Mouse (Mus musculus) midbrain, embryonic 12.5 days (tissue): ENCODE results near the gene Slmap. TPM values are rescaled to one million over a fixed set of nuclear protein-coding genes. Genes with fewer than 3 reads are reported as not detected.
A peak's percentile ranks its signal among the peaks of the same experiment; 100 is the strongest.

ENCODE experiments used
- ATAC-seq: fragments of 200-750 bp; cut with Nextera tagmentation; 2 replicates; pipeline ENCODE4 v1.8.0; 2017; ENCODE audit warnings: low read depth, moderate TSS enrichment, moderate library complexity; ENCODE audit not compliant: low FRiP score
- H3K27ac ChIP-seq: fragments of 300-500 bp; sonication (generic); replicated peaks from 2 replicates; pipeline ENCODE4 v1.5.1; 2016; ENCODE audit warnings: mild to moderate bottlenecking
- H3K27me3 ChIP-seq: fragments of 300-500 bp; sonication (generic); 2 replicates; pipeline ENCODE4 v1.6.1; 2016; ENCODE audit warnings: mild to moderate bottlenecking
- H3K36me3 ChIP-seq: fragments of 300-500 bp; sonication (generic); 2 replicates; pipeline ENCODE4 v1.6.1; 2016
- H3K4me1 ChIP-seq: fragments of 300-500 bp; sonication (generic); 2 replicates; pipeline ENCODE4 v1.6.1; 2016
- H3K4me2 ChIP-seq: fragments of 300-500 bp; sonication (generic); replicated peaks from 2 replicates; pipeline ENCODE4 v1.6.1; 2016; ENCODE audit warnings: mild to moderate bottlenecking, moderate library complexity
- H3K4me3 ChIP-seq: fragments of 300-500 bp; sonication (generic); 2 replicates; pipeline ENCODE4 v1.5.1; 2016; ENCODE audit warnings: mild to moderate bottlenecking
- H3K9ac ChIP-seq: fragments of 300-500 bp; sonication (generic); replicated peaks from 2 replicates; pipeline ENCODE4 v1.6.1; 2016; ENCODE audit warnings: mild to moderate bottlenecking, moderate library complexity
- H3K9me3 ChIP-seq: fragments of 300-500 bp; sonication (generic); 2 replicates; pipeline ENCODE4 v1.6.1; 2016; ENCODE audit warnings: mild to moderate bottlenecking
- WGBS: fragments of 180-500 bp; shearing (Covaris S2); methylation state at CpG from one replicate; pipeline ENCODE4 v1.1.7; 2016; 5-methylcytosine and 5-hydroxymethylcytosine counted together
- polyA plus RNA-seq: library from polyadenylated mRNA; unstranded; fragments of >200 nt; fragmentation: Nextera tagmentation; extraction: Ambion mirVana; gene quantifications from 2 replicates; pipeline ENCODE4 v1.2.1, GENCODE M21; 2016

Slmap gene
- polyA plus RNA-seq, 1 experiment from 2014 or later, result 22.1 TPM

DNA sequence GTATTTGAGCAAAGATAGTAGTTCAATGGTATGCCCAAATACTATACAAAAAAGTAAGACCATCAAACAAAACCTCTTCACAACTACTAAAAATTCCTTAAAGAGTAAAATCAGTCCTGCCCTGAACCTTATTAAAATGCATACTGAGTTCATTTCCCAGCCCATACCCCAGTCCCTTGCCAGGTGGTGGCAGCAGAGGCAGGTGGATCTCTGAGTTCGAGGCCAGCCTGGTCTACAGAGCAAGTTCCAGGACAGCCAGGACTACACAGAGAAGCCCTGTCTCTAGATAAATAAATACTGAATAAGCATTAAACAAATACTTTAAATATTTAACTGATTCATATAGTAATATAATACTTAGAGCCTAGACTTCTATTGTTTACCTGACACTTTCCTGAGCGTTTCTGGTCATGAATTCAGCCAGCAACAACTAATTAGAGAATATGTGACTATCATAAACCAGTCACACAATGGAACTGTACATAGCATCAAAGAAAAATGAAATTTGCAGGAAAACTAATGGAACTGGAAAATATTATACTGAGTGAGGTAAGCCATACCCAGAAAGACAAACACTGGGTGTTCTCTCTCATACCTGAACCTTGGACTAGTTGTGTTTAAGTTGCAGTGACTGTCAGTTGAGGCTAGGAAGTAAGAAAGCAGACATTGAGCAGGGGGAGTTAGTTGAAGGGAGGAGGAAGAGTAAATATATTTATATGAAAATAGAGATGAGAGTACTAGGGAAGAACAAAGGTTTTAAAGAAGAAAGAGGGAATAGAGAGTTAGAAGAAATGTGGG is 34.4 kb downstream of the Slmap start:
- no peak overlapping the region for H3K4me2 ChIP-seq
- no peaks in the 10 kb centered on the region for H3K4me1 ChIP-seq
- WGBS, result 98% methylated on average over 2 of the region's 2 CpGs
- no peaks in the 10 kb centered on the region for H3K27me3 ChIP-seq
- no peak overlapping the region for H3K27ac ChIP-seq
- H3K9ac ChIP-seq, result no peak overlapping the region
- H3K9me3 ChIP-seq, result no peaks in the 10 kb centered on the region
- no peaks in the 10 kb centered on the region for H3K36me3 ChIP-seq
- ATAC-seq, result no peak
- H3K4me3 ChIP-seq, result no peak overlapping the region

DNA sequence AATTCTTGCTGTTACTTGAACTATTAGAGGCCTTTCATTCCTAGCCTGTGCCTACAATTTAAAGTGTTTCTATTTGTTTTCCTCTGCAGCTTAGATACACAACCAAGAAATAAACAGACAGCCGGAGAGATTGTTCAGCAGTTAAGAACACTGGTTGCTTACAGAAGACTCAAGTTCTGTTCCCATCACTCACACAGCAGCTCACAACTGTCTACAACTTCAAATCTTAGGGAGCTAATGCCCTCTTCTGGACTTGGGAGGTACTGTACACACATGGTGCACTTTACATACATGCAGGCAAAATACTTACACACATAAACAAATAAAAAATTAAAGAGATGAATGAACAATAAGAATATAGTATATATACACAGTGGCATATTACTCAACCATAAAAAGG is 39.7 kb downstream of the Slmap start:
- no peak overlapping the region for H3K9ac ChIP-seq
- no peak overlapping the region for H3K4me3 ChIP-seq
- no peak overlapping the region for H3K4me2 ChIP-seq
- 98% methylated on average over 1 of the region's 1 CpGs for WGBS
- no peaks in the 10 kb centered on the region for H3K27me3 ChIP-seq
- H3K4me1 ChIP-seq, result no peaks in the 10 kb centered on the region
- no peaks in the 10 kb centered on the region for H3K9me3 ChIP-seq
- no peak for ATAC-seq
- H3K36me3 ChIP-seq, result no peaks in the 10 kb centered on the region
- no peak overlapping the region for H3K27ac ChIP-seq

DNA sequence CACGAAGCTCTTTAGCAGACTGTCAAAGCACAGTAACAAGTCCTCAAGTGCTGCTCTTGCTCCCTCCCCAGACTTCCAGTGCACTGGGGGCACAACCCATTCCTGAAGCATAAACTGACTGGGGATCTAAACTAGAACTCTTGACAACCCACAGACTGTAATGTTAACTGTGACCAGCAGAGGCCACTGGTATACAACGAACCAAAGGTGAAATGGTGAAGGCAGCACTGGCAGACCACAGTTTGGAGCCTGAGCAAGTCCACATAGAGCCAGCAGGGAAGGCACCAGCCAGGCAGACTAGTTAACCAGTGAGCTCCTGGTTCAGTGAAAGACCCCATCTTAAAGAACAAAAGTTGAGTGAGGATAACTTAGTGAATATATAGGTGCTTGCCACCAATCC is 43.6 kb downstream of the Slmap start:
- Histone ChIP-seq H3K27me3 (no peaks in the 10 kb centered on the region), H3K9me3 (no peaks in the 10 kb centered on the region), H3K4me1 (peaks cover 11% of the 10 kb centered on the region), H3K9ac (no peak overlapping the region), H3K36me3 (no peaks in the 10 kb centered on the region), H3K4me2 (no peak overlapping the region), H3K27ac (no peak overlapping the region), H3K4me3 (no peak overlapping the region)
- ATAC-seq, result no peak
- 32% methylated on average over 2 of the region's 2 CpGs for WGBS

DNA sequence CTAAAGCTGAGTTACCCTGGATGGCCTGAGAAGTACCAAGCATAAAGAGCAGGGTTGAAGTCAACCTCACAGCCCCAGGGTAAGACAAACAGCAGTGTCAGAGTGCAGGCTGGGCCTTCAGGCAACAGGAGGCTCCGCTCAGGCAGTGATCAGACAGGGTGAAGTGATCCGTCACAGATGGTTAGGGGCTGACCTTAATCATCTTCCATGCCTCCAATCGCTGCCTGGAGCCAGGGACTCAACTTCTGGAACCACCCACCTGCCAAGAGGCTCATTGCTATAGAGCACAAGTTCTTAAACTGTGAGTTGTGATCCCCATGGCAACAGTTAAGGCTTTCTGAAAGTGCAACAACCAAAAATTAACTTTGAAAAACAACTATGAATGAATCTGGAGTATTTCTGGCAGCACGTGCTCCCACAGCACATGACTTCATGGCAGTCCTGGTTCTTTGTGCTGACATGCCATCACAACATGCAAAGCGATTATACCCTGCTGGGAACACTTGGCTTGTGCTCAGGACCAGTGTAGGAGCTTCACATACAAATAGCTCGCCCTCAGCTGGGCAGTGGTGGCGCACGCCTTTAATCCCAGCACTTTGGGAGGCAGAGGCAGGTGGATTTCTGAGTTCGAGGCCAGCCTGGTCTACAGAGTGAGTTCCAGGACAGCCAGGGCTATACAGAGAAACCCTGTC is 46.3 kb downstream of the Slmap start:
- Histone ChIP-seq H3K36me3 (no peaks in the 10 kb centered on the region), H3K4me1 (peaks cover 11% of the 10 kb centered on the region), H3K9ac (peak overlapping the region; percentile 43; the same call in 1 of the 2 replicates), H3K4me3 (no peak overlapping the region), H3K27ac (no peak overlapping the region; the same call in 1 of the 2 replicates), H3K4me2 (no peak overlapping the region), H3K9me3 (no peaks in the 10 kb centered on the region), H3K27me3 (no peaks in the 10 kb centered on the region)
- no peak for ATAC-seq
- 58% methylated on average over 9 of the region's 9 CpGs for WGBS

DNA sequence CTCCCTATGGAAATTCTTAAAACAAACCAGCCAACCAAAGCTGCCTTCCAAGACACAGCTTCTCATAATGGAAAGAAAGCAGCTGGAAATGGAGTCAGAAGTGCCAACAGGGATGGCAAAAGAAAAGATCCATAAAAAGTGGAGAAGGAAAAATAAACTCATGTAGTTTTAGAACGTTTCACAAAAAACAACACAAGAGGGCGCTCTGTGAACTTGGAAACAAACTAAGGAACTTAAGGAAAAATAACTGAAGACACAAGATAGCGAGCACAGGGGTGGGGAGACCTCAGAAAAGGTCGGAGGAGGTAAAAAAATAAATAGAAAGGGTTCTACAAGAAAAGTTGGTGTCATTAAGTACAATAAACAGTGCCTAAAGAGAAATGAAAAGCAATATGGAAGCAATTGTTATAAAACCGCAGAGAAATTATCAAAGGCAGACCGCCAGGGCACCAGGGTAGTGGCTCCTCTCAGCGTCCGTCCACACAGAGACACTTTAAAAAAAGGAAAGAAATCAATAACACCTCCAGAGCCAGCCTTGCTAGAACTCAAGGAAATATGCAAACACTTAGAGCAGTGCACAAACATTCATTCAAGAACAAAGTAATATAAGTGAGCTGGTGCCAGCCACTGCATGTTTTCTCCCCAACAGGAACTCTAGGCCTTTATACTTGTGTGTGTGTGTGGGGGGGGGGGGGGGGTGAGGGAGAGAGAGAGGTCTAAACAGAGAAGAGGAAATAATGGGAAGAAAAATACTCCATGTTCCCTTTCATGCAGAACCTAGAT is 48.1 kb downstream of the Slmap start:
- H3K27ac ChIP-seq, result no peak overlapping the region
- H3K4me2 ChIP-seq, result no peak overlapping the region
- no peak overlapping the region for H3K4me3 ChIP-seq
- ATAC-seq, result no peak
- H3K27me3 ChIP-seq, result no peaks in the 10 kb centered on the region
- H3K9me3 ChIP-seq, result no peaks in the 10 kb centered on the region
- WGBS, result 47% methylated on average over 8 of the region's 8 CpGs
- H3K36me3 ChIP-seq, result no peaks in the 10 kb centered on the region
- H3K9ac ChIP-seq, result no peak overlapping the region
- peaks cover 11% of the 10 kb centered on the region for H3K4me1 ChIP-seq

DNA sequence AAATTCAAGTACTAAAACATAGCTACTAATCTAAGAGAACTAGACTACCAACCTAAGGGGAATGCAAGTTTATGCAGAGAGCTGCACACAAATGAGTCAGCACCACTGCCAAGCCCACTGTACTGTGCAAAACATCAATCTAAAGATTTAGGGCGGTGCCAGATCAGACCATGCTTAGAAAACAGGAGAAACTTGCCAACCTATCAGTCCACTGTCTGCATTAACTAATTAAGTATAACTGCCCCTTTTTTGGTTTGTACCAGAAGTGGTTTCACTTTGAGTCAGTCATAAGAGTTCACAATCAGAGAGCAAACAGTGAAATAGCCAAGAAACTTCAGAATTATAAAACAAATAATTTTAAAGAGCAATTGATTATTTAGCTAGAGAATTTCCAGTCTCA is 53.3 kb downstream of the Slmap start:
- Histone ChIP-seq H3K27ac (no peak overlapping the region), H3K4me1 (no peaks in the 10 kb centered on the region), H3K9ac (no peak overlapping the region), H3K9me3 (no peaks in the 10 kb centered on the region), H3K27me3 (no peaks in the 10 kb centered on the region), H3K4me2 (no peak overlapping the region), H3K36me3 (no peaks in the 10 kb centered on the region), H3K4me3 (no peak overlapping the region)
- ATAC-seq, result no peak
- WGBS, result 84% methylated on average over 1 of the region's 1 CpGs

DNA sequence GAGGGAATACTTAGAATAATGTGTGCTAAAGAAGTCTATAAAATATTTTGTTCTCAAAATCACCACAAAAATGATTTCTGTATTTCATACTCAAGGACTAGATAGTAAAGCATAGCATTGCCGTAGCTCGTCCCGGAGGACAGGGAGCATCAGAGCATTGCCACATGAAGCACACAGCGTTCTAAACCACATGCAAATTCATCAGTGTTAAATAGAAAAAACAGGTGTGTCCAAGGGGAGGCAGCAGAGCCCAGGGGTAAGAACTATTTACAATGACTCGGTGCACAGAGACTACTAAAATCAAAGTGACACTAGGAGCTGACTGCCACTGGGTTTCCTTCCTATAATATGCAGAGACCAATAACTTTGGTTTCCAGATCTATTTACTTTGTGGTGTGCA is 57.0 kb downstream of the Slmap start:
- no peak overlapping the region for H3K4me3 ChIP-seq
- no peaks in the 10 kb centered on the region for H3K27me3 ChIP-seq
- H3K36me3 ChIP-seq, result no peaks in the 10 kb centered on the region
- ATAC-seq, result no peak
- no peak overlapping the region for H3K27ac ChIP-seq
- 91% methylated on average over 5 of the region's 5 CpGs for WGBS
- no peaks in the 10 kb centered on the region for H3K4me1 ChIP-seq
- no peaks in the 10 kb centered on the region for H3K9me3 ChIP-seq
- H3K4me2 ChIP-seq, result no peak overlapping the region
- H3K9ac ChIP-seq, result no peak overlapping the region

DNA sequence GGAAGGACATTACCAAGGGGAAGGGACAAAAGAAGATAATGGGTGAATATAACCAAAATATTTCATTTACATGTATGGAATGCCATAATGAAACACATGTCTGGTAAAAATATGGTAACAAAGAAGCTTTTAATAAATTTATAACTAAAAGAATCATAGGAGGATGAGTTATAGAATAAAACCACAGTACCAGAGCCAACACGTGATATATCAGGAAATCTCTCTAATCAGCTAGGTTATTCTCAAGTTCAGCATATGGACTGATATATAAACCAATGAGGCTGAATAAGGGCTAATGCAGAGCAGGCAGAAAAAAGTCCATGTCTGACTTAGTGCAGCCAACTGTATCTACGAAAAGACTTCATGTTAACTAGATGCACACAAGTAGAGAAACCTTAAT is 58.3 kb downstream of the Slmap start:
- Histone ChIP-seq H3K9ac (no peak overlapping the region), H3K4me2 (no peak overlapping the region), H3K27me3 (no peaks in the 10 kb centered on the region), H3K4me1 (no peaks in the 10 kb centered on the region), H3K27ac (no peak overlapping the region), H3K36me3 (no peaks in the 10 kb centered on the region), H3K9me3 (no peaks in the 10 kb centered on the region), H3K4me3 (no peak overlapping the region)
- 89% methylated on average over 2 of the region's 2 CpGs for WGBS
- no peak for ATAC-seq

DNA sequence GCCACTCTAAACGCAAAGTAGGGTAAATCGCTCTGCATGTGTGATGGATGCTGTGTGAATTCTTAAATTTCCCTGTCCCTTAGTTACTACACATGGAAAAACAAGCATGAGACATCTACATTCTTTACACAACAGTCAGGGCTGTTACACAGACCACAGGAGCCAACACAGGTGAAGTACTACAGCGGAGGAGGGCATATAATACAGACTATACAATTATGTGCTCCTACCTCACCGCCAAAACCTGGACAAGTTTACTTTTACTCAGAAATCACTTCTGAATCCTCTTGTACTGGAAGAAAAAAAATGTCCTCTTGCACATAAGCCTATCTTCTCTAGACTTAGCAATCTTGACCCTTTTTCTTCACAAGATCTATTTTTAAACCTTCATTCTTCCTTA is 66.8 kb downstream of the Slmap start:
- no peak overlapping the region for H3K4me3 ChIP-seq
- H3K9ac ChIP-seq, result no peak overlapping the region
- no peak for ATAC-seq
- no peaks in the 10 kb centered on the region for H3K27me3 ChIP-seq
- H3K36me3 ChIP-seq, result no peaks in the 10 kb centered on the region; the same call in 1 of the 2 replicates
- H3K27ac ChIP-seq, result no peak overlapping the region
- 97% methylated on average over 4 of the region's 4 CpGs for WGBS
- H3K4me2 ChIP-seq, result no peak overlapping the region
- H3K9me3 ChIP-seq, result no peaks in the 10 kb centered on the region
- H3K4me1 ChIP-seq, result no peaks in the 10 kb centered on the region

DNA sequence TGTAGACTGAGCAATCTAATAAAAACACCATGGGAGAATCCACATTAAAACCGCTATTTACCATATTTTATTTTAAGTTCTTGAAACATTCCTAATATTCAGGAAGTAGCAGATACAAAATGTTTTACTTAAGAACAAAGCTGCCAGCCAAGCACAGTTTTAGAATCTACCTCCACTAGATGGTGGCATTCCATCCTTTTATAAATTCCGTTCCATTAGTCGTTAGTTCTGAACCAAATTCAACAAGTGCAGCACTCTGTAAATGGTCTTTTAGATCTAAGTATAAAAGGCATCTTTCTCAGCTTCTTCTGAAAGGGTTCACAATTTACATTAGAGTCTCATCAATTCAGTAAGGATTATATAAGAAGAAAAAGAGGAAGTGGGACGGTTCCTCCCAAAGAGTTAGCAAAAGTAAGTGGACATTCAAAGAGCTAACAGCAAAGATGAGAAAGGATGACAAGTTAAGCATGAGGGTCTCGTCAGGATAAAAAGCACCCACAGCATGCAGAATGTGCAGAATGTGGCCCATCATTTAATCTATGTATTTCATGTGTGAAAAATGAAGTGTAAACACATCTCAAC is 68.1 kb downstream of the Slmap start:
- no peak for ATAC-seq
- Histone ChIP-seq H3K36me3 (peaks cover 6% of the 10 kb centered on the region), H3K9ac (no peak overlapping the region), H3K4me1 (no peaks in the 10 kb centered on the region), H3K9me3 (no peaks in the 10 kb centered on the region), H3K4me3 (no peak overlapping the region), H3K4me2 (no peak overlapping the region), H3K27ac (no peak overlapping the region), H3K27me3 (no peaks in the 10 kb centered on the region)
- WGBS, result 72% methylated on average over 5 of the region's 5 CpGs

DNA sequence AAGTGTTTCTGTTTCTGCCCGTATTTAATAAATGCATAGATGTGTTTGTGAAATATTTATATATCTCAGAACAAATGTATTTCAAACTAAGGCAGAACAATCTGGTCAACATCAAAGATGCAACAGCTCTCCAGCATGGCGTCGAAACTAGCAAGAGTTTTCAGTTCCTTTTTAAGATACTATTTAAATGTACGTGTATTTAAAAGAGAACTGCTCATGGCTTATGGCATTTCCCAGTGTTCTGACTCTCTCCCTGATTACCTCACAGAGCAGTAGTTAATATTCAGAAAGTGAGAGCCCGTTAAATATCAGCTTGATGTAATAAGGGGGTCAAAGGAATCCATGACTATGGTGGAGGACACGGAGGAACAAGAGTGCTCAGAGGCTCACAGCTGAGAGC is 68.8 kb downstream of the Slmap start:
- H3K27me3 ChIP-seq, result no peaks in the 10 kb centered on the region
- WGBS, result 86% methylated on average over 6 of the region's 6 CpGs
- no peak for ATAC-seq
- H3K4me3 ChIP-seq, result no peak overlapping the region
- H3K27ac ChIP-seq, result no peak overlapping the region
- peaks cover 12% of the 10 kb centered on the region for H3K36me3 ChIP-seq
- H3K9ac ChIP-seq, result no peak overlapping the region
- no peaks in the 10 kb centered on the region for H3K4me1 ChIP-seq
- no peak overlapping the region for H3K4me2 ChIP-seq
- no peaks in the 10 kb centered on the region for H3K9me3 ChIP-seq

DNA sequence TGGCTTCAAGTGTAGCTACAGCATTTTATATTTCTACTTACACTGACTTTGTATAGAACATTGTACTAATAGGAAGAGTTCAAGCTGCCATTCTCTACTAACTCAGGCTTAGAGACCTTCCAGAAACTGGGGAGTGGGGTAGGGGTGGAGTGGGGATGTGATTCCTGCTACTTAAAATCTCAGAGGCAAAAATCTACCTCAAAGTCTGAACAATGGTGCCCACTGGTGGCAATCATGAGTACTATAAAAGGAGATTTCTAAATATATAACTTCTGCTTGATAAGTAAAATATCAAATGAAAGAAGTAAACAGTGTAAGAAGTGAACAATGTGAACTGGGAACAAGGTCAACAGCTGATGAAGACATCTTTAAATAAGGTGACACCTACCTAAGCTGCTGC is 75.2 kb downstream of the Slmap start:
- Histone ChIP-seq H3K9me3 (no peaks in the 10 kb centered on the region), H3K4me3 (no peak overlapping the region), H3K9ac (no peak overlapping the region), H3K4me2 (no peak overlapping the region), H3K27ac (no peak overlapping the region), H3K4me1 (0 out of 2 replicates have a peak, but pooled peaks cover 2% of the 10 kb centered on the region), H3K27me3 (no peaks in the 10 kb centered on the region), H3K36me3 (peaks cover 23% of the 10 kb centered on the region)
- ATAC-seq, result no peak
